Mouse (Mus musculus) heart, postnatal 0 days (tissue): Measurements from ENCODE around the gene Arhgef33. TPM values are rescaled to one million over a fixed set of nuclear protein-coding genes. Genes with fewer than 3 reads are reported as not detected.
"Not testable (repeated sequence)": the region's sequence is repeated elsewhere in the genome, so short reads cannot be mapped to it uniquely, and the experiment has no call there.

Experiments used
- ATAC-seq: fragments of 200-750 bp; cut with Nextera tagmentation; 2 replicates; pipeline ENCODE4 v1.8.0; 2017; ENCODE audit warnings: low read depth, moderate number of reproducible peaks, moderate library complexity; ENCODE audit not compliant: insufficient read depth
- DNase-seq: peaks from one replicate; pipeline ENCODE4 v3.0.0-alpha.2; 2016; ENCODE audit warnings: low spot score
- H3K27ac ChIP-seq: fragments of 300-500 bp; sonication (generic); 2 replicates; pipeline ENCODE4 v1.5.1; 2014; ENCODE audit warnings: low read depth, mild to moderate bottlenecking
- H3K27me3 ChIP-seq: fragments of 300-500 bp; sonication (generic); 2 replicates; pipeline ENCODE4 v1.6.1; 2014; ENCODE audit warnings: low read length, mixed read lengths; ENCODE audit not compliant: control insufficient read depth, insufficient read depth
- H3K36me3 ChIP-seq: fragments of 300-500 bp; sonication (generic); replicated peaks from 2 replicates; pipeline ENCODE4 v1.6.1; 2014; ENCODE audit warnings: low read length, mixed read lengths; ENCODE audit not compliant: control insufficient read depth, insufficient read depth
- H3K4me1 ChIP-seq: fragments of 300-500 bp; sonication (generic); 2 replicates; pipeline ENCODE4 v1.6.1; 2014; ENCODE audit warnings: antibody characterized with exemption; ENCODE audit not compliant: control insufficient read depth, insufficient read depth
- H3K4me2 ChIP-seq: fragments of 300-500 bp; sonication (generic); 2 replicates; pipeline ENCODE4 v1.6.1; 2014; ENCODE audit warnings: low read depth, mild to moderate bottlenecking, low read length, moderate library complexity
- H3K4me3 ChIP-seq: fragments of 300-500 bp; sonication (generic); 2 replicates; pipeline ENCODE4 v1.5.1; 2014; ENCODE audit warnings: low read depth, low read length
- H3K9ac ChIP-seq: fragments of 300-500 bp; sonication (generic); replicated peaks from 2 replicates; pipeline ENCODE4 v1.6.1; 2014; ENCODE audit warnings: low read depth, low read length, mixed read lengths
- H3K9me3 ChIP-seq: fragments of 300-500 bp; sonication (generic); replicated peaks from 2 replicates; pipeline ENCODE4 v1.6.1; 2016; ENCODE audit warnings: low read length; ENCODE audit not compliant: control insufficient read depth
- CTCF ChIP-seq: IDR thresholded peaks from 2 replicates; pipeline ENCODE4 v1.5.1; 2016; ENCODE audit warnings: antibody characterized with exemption, control low read depth, low read depth
- EP300 ChIP-seq: IDR thresholded peaks from 2 replicates; pipeline ENCODE4 v1.6.1; 2016; ENCODE audit warnings: antibody characterized with exemption, low read depth
- WGBS: fragments of 180-500 bp; shearing (Covaris S2); extraction: QIAGEN DNeasy Blood & Tissue Kit; methylation state at CpG from one replicate; pipeline ENCODE4 v1.1.7; 2014; 5-methylcytosine and 5-hydroxymethylcytosine counted together
- polyA plus RNA-seq: library from polyadenylated mRNA; unstranded; fragments of >200 nt; fragmentation: Nextera tagmentation; extraction: Ambion mirVana; gene quantifications from 2 replicates; pipeline ENCODE4 v1.2.1, GENCODE M21; 2015
- total RNA-seq: library from RNA; depleted of rRNA; stranded (reverse); fragments of >200 nt; gene quantifications from 2 replicates; pipeline ENCODE4 v1.2.3, GENCODE M21; 2014; ENCODE audit warnings: low replicate concordance

Arhgef33 gene
- total and polyA plus RNA-seq, 2 experiments from 2014 or later, result 0.86 TPM; not detected in 1

GRCm38 (mm10) chr17:80372989-80373725, 66.0 kb downstream of the Arhgef33 start, which contains the start of gene Gm10190:
TSS of gene Gm10190 (minus strand) at chr17:80373541.
- no peak for TF ChIP-seq EP300
- TF ChIP-seq CTCF, result no peak
- peak within 1 kb of the TSS; percentile 55 for H3K4me3 ChIP-seq
- H3K27ac ChIP-seq, result peak within 1 kb of the TSS; percentile 71
- ATAC-seq (peak; percentile 99), DNase-seq (peak; percentile 91)
- H3K4me1 ChIP-seq, result no peaks in the 10 kb centered on the region
- 3% methylated on average over 92 of the region's 102 CpGs for WGBS
- no peaks in the 10 kb centered on the region for H3K27me3 ChIP-seq
- peak within 1 kb of the TSS; percentile 79 for H3K4me2 ChIP-seq
- H3K36me3 ChIP-seq, result no peaks in the 10 kb centered on the region
- no peaks in the 10 kb centered on the region for H3K9me3 ChIP-seq
- peak within 1 kb of the TSS; percentile 68 for H3K9ac ChIP-seq

GRCm38 (mm10) chr17:80373726-80374096, 66.5 kb downstream of the Arhgef33 start:
- H3K4me3 ChIP-seq, result peak overlapping the region; percentile 55
- ATAC-seq (peak; percentile 64), DNase-seq (peak; percentile 14)
- H3K27ac ChIP-seq, result peak overlapping the region; percentile 71
- no peaks in the 10 kb centered on the region for H3K4me1 ChIP-seq
- peak overlapping the region; percentile 79 for H3K4me2 ChIP-seq
- no peaks in the 10 kb centered on the region for H3K36me3 ChIP-seq
- WGBS, result 26% methylated on average over 29 of the region's 29 CpGs
- no peaks in the 10 kb centered on the region for H3K9me3 ChIP-seq
- H3K27me3 ChIP-seq, result no peaks in the 10 kb centered on the region
- TF ChIP-seq CTCF (no peak), EP300 (no peak)
- H3K9ac ChIP-seq, result peak overlapping the region; percentile 68

DNA sequence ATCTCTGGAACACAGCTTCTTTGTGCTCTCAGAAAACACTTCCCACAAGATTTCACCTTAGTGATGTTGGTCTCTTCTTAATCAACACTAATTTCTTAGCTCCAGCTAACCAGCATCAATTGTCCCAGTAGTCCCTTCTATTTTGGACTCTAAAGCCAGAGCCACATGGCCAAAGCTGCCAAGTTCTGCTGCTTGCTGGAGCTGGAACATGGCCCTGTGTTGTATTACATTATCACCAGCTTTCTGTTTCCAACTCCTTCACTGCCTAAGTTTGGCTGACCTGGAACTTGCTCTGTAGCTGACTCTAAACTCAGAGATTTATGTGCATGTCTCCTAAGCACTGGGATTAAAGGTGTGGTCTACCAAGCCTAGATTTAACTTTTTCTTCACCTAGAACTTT, 71.2 kb downstream of the Arhgef33 start:
- not testable (repeated sequence) for H3K36me3 ChIP-seq, H3K4me2 ChIP-seq, H3K27ac ChIP-seq, DNase-seq, H3K4me1 ChIP-seq, H3K4me3 ChIP-seq, ATAC-seq, H3K27me3 ChIP-seq, H3K9me3 ChIP-seq, H3K9ac ChIP-seq

GRCm38 (mm10) chr17:80385671-80386070, 78.5 kb downstream of the Arhgef33 start:
- Histone ChIP-seq H3K27ac (no peak overlapping the region), H3K9me3 (no peaks in the 10 kb centered on the region), H3K4me2 (no peak overlapping the region), H3K4me3 (no peak overlapping the region), H3K36me3 (no peaks in the 10 kb centered on the region), H3K9ac (no peak overlapping the region), H3K27me3 (no peaks in the 10 kb centered on the region), H3K4me1 (no peaks in the 10 kb centered on the region)
- WGBS, result 37% methylated on average over 1 of the region's 1 CpGs
- TF ChIP-seq EP300 (no peak), CTCF (no peak)
- ATAC-seq, result no peak
- no peak for DNase-seq

- H3K4me1 ChIP-seq, result no peaks in the 10 kb centered on the region
- H3K9ac ChIP-seq, result no peak overlapping the region
- H3K4me3 ChIP-seq, result no peak overlapping the region
- no peak for TF ChIP-seq CTCF
- TF ChIP-seq EP300, result no peak
- 62% methylated on average over 10 of the region's 10 CpGs for WGBS
- no peaks in the 10 kb centered on the region for H3K9me3 ChIP-seq
- DNase-seq (no peak), ATAC-seq (no peak)
- H3K4me2 ChIP-seq, result no peak overlapping the region
- no peak overlapping the region for H3K27ac ChIP-seq
- H3K36me3 ChIP-seq, result no peaks in the 10 kb centered on the region
- no peaks in the 10 kb centered on the region for H3K27me3 ChIP-seq
Measured at GRCm38 (mm10) chr17:80390024-80390423, 82.8 kb downstream of the Arhgef33 start.
